Mouse (Mus musculus) hematopoietic multipotent progenitor cell, adult 10-12 weeks (in vitro differentiated cells): ENCODE results near the gene Sdcbp2. TPM values are rescaled to one million over a fixed set of nuclear protein-coding genes. Genes with fewer than 3 reads are reported as not detected.

Source experiments
- polyA plus RNA-seq: library from polyadenylated mRNA; stranded (reverse); fragments of >175 nt; gene quantifications from 2 replicates; pipeline ENCODE4 v1.2.3, GENCODE M21; 2012; ENCODE audit warnings: low replicate concordance

Sdcbp2 gene
- 2.4 and 3.6 TPM in 2 replicates for polyA plus RNA-seq

GRCm38 (mm10) chr2:151571873-151572700 lies at the start of gene Sdcbp2:
Sdcbp2 (plus strand) TSS chr2:151572622.

GRCm38 (mm10) chr2:151542323-151543062 lies 29.9 kb upstream of the Sdcbp2 start, which contains the start of gene Fkbp1a:
Fkbp1a (plus strand) TSS chr2:151542483.

GRCm38 (mm10) chr2:151632159-151632814 lies 59.9 kb downstream of the Sdcbp2 start, which contains the start of gene Snph:
Snph (minus strand) TSS chr2:151632593.

Other genes with a start within 250 kb of the Sdcbp2 start
- not detected in 2 replicates for gene 4921509C19Rik, start 96.5 kb upstream of the Sdcbp2 start, polyA plus RNA-seq
- 68.4 and 83.8 TPM in 2 replicates for gene Nsfl1c, start 78.4 kb upstream of the Sdcbp2 start, polyA plus RNA-seq
- gene Fkbp1a, start 30.1 kb upstream of the Sdcbp2 start, polyA plus RNA-seq = 93.5 and 95.8 TPM in 2 replicates
- 0.03 and 0.09 TPM in 2 replicates for gene Snph, start 60.0 kb downstream of the Sdcbp2 start, polyA plus RNA-seq
- gene Rad21l, start 95.9 kb downstream of the Sdcbp2 start, polyA plus RNA-seq = not detected in 2 replicates
- not detected in 2 replicates for gene Tmem74b, start 129.4 kb downstream of the Sdcbp2 start, polyA plus RNA-seq
- 5.6 and 54.2 TPM in 2 replicates for gene Psmf1, start 171.6 kb downstream of the Sdcbp2 start, polyA plus RNA-seq